Mouse (Mus musculus): ENCODE results near the gene Olfr222. TPM values are rescaled to one million over a fixed set of nuclear protein-coding genes. Genes with fewer than 3 reads are reported as not detected.
A peak's percentile ranks its signal among the peaks of the same experiment; 100 is the strongest.

Olfr222 gene
- polyA plus RNA-seq, 2 experiments = not detected

DNA sequence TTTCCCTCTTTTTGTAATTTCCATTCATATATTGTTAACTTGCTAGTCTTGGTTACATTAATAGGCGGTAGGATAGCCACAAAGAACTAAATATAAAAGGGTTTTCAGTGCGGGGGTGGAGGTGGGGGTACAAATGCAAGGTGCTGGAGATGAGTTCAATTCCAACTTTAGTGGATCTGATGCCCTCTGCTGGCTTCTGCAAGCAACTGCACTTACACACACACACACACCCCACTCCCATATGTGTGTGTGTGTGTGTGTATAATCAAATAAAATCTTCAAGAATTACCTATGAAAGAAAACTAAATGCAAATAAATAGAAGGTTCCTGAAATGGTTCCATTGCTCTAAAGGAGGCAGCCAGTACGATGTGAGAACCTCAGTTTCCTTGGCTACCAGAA is 6.7 kb downstream of the Olfr222 start:
- no peaks in the 10 kb centered on the region; the same call in 1 of the 2 replicates for H3K27me3 ChIP-seq (ENCODE audit: control insufficient read depth, insufficient read depth, low read length)
- DNase-seq (ENCODE audit: low read depth in 3 of 3, low spot score in 3 of 3) = no peak
- WGBS (ENCODE audit: insufficient replicate concordance) = 33% methylated on average over 3 of the region's 3 CpGs

DNA sequence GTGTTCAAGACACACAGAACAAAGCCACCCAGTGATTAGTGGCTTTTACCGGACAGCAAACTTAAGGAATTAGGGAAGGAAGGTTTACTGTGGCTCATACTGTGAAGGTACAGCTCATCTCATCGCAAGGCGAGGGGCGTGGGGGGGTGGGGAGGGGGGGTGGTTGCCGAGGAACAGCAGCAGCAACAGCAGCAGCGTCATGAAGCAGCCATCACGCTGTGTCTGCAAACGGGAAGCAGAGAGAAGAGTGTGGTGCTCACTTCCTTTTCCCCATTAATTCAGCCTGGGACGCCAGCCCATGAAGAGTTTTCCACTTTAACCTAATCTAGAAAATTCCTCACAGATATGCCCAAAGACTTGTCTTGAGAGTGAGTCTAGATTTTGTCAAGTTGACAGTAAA is 13.2 kb downstream of the Olfr222 start:
- Histone ChIP-seq H3K9me3 (ENCODE audit: control insufficient read depth, low read length) (no peaks in the 10 kb centered on the region), H3K4me1 (replicated peaks; ENCODE audit: control insufficient read depth in 2 of 2, insufficient read depth in 2 of 2, low read length in 1 of 2) (no peaks in the 10 kb centered on the region), H3K27ac (no peak overlapping the region), H3K27me3 (ENCODE audit: control insufficient read depth, insufficient read depth, low read length) (no peaks in the 10 kb centered on the region), H3K9ac (replicated peaks) (no peak overlapping the region), H3K4me2 (ENCODE audit: low read depth) (no peak overlapping the region), H3K36me3 (replicated peaks; ENCODE audit: control insufficient read depth, insufficient read depth, low read depth) (no peaks in the 10 kb centered on the region), H3K4me3 (ENCODE audit: insufficient read depth in 1 of 2, low read depth in 2 of 2, low read length in 2 of 2) (no peak overlapping the region)
- ATAC-seq (ENCODE audit: insufficient read depth) (no peak), DNase-seq (ENCODE audit: low read depth in 3 of 3, low spot score in 3 of 3) (no peak)
- TF ChIP-seq CTCF (IDR thresholded peaks at IDR 0.05; ENCODE audit: low read depth) = no peak
- no peak for TF ChIP-seq EP300 (IDR thresholded peaks at IDR 0.05; ENCODE audit: low read depth)
- 46% methylated on average over 9 of the region's 9 CpGs for WGBS (ENCODE audit: insufficient replicate concordance)

More for the DNA sequence above, 6.7 kb downstream of the Olfr222 start:
- no peak overlapping the region for H3K27ac ChIP-seq
- no peaks in the 10 kb centered on the region for H3K36me3 ChIP-seq (replicated peaks; ENCODE audit: control insufficient read depth, insufficient read depth, low read depth)
- no peak for ATAC-seq (ENCODE audit: insufficient read depth)
- H3K9me3 ChIP-seq (ENCODE audit: control insufficient read depth, low read length) = no peaks in the 10 kb centered on the region
- H3K4me3 ChIP-seq (ENCODE audit: insufficient read depth in 1 of 2, low read depth in 2 of 2, low read length in 2 of 2) = no peak overlapping the region
- TF ChIP-seq CTCF (IDR thresholded peaks at IDR 0.05; ENCODE audit: low read depth) (peak; percentile 64), EP300 (IDR thresholded peaks at IDR 0.05; ENCODE audit: low read depth) (no peak)
- H3K9ac ChIP-seq (replicated peaks) = no peak overlapping the region
- no peaks in the 10 kb centered on the region for H3K4me1 ChIP-seq (replicated peaks; ENCODE audit: control insufficient read depth in 2 of 2, insufficient read depth in 2 of 2, low read length in 1 of 2)
- H3K4me2 ChIP-seq (ENCODE audit: low read depth) = no peak overlapping the region

DNA sequence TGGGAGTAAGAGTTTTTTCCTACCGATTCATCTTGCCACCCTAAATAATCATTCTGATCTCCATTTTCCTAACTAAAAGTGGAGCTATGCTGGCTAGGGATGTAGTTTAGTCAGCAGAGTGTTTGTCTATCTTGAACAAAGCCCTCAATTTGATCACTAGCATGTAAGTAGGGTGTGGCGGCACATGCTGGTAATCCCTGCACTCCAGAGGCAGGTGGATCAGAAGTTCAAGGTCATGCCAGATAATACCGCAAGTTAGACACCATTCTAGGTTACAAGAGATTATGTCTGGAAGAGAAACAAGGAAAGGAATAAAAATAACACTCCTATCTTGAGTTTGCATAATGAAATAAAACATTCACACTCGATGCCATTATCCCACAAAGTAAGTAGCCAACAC is 13.7 kb downstream of the Olfr222 start:
- H3K36me3 ChIP-seq (replicated peaks; ENCODE audit: control insufficient read depth, insufficient read depth, low read depth) = no peaks in the 10 kb centered on the region
- H3K27me3 ChIP-seq (ENCODE audit: control insufficient read depth, insufficient read depth, low read length) = no peaks in the 10 kb centered on the region
- H3K9ac ChIP-seq (replicated peaks) = no peak overlapping the region
- H3K4me1 ChIP-seq (replicated peaks; ENCODE audit: control insufficient read depth in 2 of 2, insufficient read depth in 2 of 2, low read length in 1 of 2) = no peaks in the 10 kb centered on the region
- DNase-seq (ENCODE audit: low read depth in 3 of 3, low spot score in 3 of 3) (no peak), ATAC-seq (ENCODE audit: insufficient read depth) (no peak)
- TF ChIP-seq EP300 (IDR thresholded peaks at IDR 0.05; ENCODE audit: low read depth) (no peak), CTCF (IDR thresholded peaks at IDR 0.05; ENCODE audit: low read depth) (no peak)
- no peak overlapping the region for H3K27ac ChIP-seq
- no peaks in the 10 kb centered on the region for H3K9me3 ChIP-seq (ENCODE audit: control insufficient read depth, low read length)
- WGBS (ENCODE audit: insufficient replicate concordance) = 72% methylated on average over 4 of the region's 4 CpGs
- H3K4me3 ChIP-seq (ENCODE audit: insufficient read depth in 1 of 2, low read depth in 2 of 2, low read length in 2 of 2) = no peak overlapping the region
- no peak overlapping the region for H3K4me2 ChIP-seq (ENCODE audit: low read depth)

DNA sequence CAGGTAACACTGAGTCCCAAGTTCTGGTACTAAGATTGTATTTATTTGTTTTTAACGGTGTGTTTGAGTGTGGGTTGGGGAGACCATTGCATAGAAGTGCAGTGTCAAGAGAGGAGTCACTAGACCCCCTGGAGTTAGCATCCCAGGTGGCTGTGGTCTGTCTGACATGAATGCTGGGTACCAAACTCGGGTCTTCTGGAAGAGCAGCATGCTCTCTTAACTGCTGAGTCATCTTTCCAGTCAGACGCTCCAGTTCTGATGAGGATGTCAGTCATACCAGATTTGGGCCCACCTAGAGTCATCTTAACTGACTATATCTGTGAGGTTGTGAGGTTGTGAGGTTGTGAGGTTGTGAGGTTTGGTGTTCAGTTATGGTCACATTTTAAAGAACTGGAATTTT is 15.1 kb downstream of the Olfr222 start:
- ATAC-seq (ENCODE audit: insufficient read depth) = no peak
- TF ChIP-seq EP300 (IDR thresholded peaks at IDR 0.05; ENCODE audit: low read depth) (no peak), CTCF (IDR thresholded peaks at IDR 0.05; ENCODE audit: low read depth) (no peak)
- no peak for DNase-seq (ENCODE audit: low read depth in 3 of 3, low spot score in 3 of 3)

DNA sequence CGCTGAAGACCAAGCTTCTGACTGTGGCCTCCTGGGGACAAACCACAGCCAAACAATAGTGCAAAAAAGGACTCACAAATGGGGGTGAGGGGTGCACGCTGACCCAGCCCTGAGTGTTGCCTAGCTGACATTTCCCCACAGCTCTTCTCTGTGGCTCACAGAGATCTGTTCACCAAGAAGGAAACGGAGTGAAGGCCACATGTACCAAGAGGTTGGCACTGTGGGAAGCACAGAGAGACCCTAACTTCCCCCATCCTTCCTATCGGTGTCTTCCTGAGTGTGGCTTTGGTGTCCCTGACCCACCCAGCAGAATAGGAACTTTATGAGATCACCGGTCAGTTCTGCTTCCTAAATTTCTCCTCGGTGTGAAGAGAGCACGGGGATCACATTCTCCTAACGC is 21.5 kb downstream of the Olfr222 start:
- DNase-seq (ENCODE audit: low read depth in 3 of 3, low spot score in 3 of 3) (no peak), ATAC-seq (ENCODE audit: insufficient read depth) (no peak)
- 19% methylated on average over 8 of the region's 8 CpGs for WGBS (ENCODE audit: insufficient replicate concordance)
- Histone ChIP-seq H3K27me3 (ENCODE audit: control insufficient read depth, insufficient read depth, low read length) (no peaks in the 10 kb centered on the region), H3K4me1 (replicated peaks; ENCODE audit: control insufficient read depth in 2 of 2, insufficient read depth in 2 of 2, low read length in 1 of 2) (no peaks in the 10 kb centered on the region), H3K9me3 (ENCODE audit: control insufficient read depth, low read length) (no peaks in the 10 kb centered on the region), H3K27ac (no peak overlapping the region), H3K4me3 (ENCODE audit: insufficient read depth in 1 of 2, low read depth in 2 of 2, low read length in 2 of 2) (no peak overlapping the region), H3K36me3 (replicated peaks; ENCODE audit: control insufficient read depth, insufficient read depth, low read depth) (no peaks in the 10 kb centered on the region), H3K4me2 (ENCODE audit: low read depth) (no peak overlapping the region), H3K9ac (replicated peaks) (no peak overlapping the region)
- no peak for TF ChIP-seq CTCF (IDR thresholded peaks at IDR 0.05; ENCODE audit: low read depth)
- no peak for TF ChIP-seq EP300 (IDR thresholded peaks at IDR 0.05; ENCODE audit: low read depth)

More for the DNA sequence above, 15.1 kb downstream of the Olfr222 start:
- H3K27me3 ChIP-seq (ENCODE audit: control insufficient read depth, insufficient read depth, low read length) = no peaks in the 10 kb centered on the region
- no peaks in the 10 kb centered on the region for H3K9me3 ChIP-seq (ENCODE audit: control insufficient read depth, low read length)
- H3K4me2 ChIP-seq (ENCODE audit: low read depth) = no peak overlapping the region
- H3K4me1 ChIP-seq (replicated peaks; ENCODE audit: control insufficient read depth in 2 of 2, insufficient read depth in 2 of 2, low read length in 1 of 2) = no peaks in the 10 kb centered on the region
- no peak overlapping the region for H3K4me3 ChIP-seq (ENCODE audit: insufficient read depth in 1 of 2, low read depth in 2 of 2, low read length in 2 of 2)
- no peak overlapping the region for H3K27ac ChIP-seq
- H3K9ac ChIP-seq (replicated peaks) = no peak overlapping the region
- H3K36me3 ChIP-seq (replicated peaks; ENCODE audit: control insufficient read depth, insufficient read depth, low read depth) = no peaks in the 10 kb centered on the region
- 41% methylated on average over 3 of the region's 3 CpGs for WGBS (ENCODE audit: insufficient replicate concordance)
